Mouse (Mus musculus) G1E-ER4 (cell line): ENCODE measurements around the gene Gm7073. TPM values are rescaled to one million over a fixed set of nuclear protein-coding genes. Genes with fewer than 3 reads are reported as not detected.

ENCODE experiments used
- GATA1 ChIP-seq: IDR thresholded peaks from one replicate; pipeline ENCODE4 v1.8.0; 2012; ENCODE audit warnings: low read length, inconsistent platforms
- polyA plus RNA-seq: library from polyadenylated mRNA; stranded (reverse); fragments of >175 nt; gene quantifications from 2 replicates; pipeline ENCODE4 v1.2.3, GENCODE M21; 2012

Gm7073 gene
- polyA plus RNA-seq, 1 experiment = not detected

GRCm38 (mm10) chrX:60403062-60403763 lies 135.8 kb downstream of the Gm7073 start:
- TF ChIP-seq GATA1 = no peak

GRCm38 (mm10) chrX:60394292-60394691 lies 144.8 kb downstream of the Gm7073 start:
- no peak for TF ChIP-seq GATA1

GRCm38 (mm10) chrX:60386852-60387251 lies 152.2 kb downstream of the Gm7073 start:
- TF ChIP-seq GATA1 = no peak

Other genes with a start within 250 kb of the Gm7073 start
- gene Atp11c, start 53.4 kb upstream of the Gm7073 start, polyA plus RNA-seq = 1.1 and 1.9 TPM in 2 replicates